Mouse (Mus musculus) forebrain, embryonic 16.5 days (tissue): ENCODE measurements around the gene Arhgap44. TPM values are rescaled to one million over a fixed set of nuclear protein-coding genes. Genes with fewer than 3 reads are reported as not detected.

Source experiments
- ATAC-seq: fragments of 200-750 bp; cut with Nextera tagmentation; 2 replicates; pipeline ENCODE4 v1.8.0; 2017; ENCODE audit warnings: mild to moderate bottlenecking, moderate library complexity
- H3K27ac ChIP-seq: fragments of 300-500 bp; sonication (generic); 2 replicates; pipeline ENCODE4 v1.5.1; 2014; ENCODE audit warnings: low read length, control low read depth
- H3K27me3 ChIP-seq: fragments of 300-500 bp; sonication (generic); replicated peaks from 2 replicates; pipeline ENCODE4 v1.6.1; 2014; ENCODE audit warnings: low read length; ENCODE audit not compliant: control insufficient read depth, insufficient read depth
- H3K36me3 ChIP-seq: fragments of 300-500 bp; sonication (generic); 2 replicates; pipeline ENCODE4 v1.6.1; 2014; ENCODE audit not compliant: control insufficient read depth, insufficient read depth
- H3K4me1 ChIP-seq: fragments of 300-500 bp; sonication (generic); replicated peaks from 2 replicates; pipeline ENCODE4 v1.6.1; 2014; ENCODE audit warnings: low read length; ENCODE audit not compliant: control insufficient read depth, insufficient read depth
- H3K4me2 ChIP-seq: fragments of 300-500 bp; sonication (generic); 2 replicates; pipeline ENCODE4 v1.6.1; 2014; ENCODE audit warnings: mild to moderate bottlenecking, low read length, control low read depth
- H3K4me3 ChIP-seq: fragments of 300-500 bp; sonication (generic); replicated peaks from 2 replicates; pipeline ENCODE4 v1.5.1; 2014; ENCODE audit warnings: mild to moderate bottlenecking, low read length, control low read depth
- H3K9ac ChIP-seq: fragments of 300-500 bp; sonication (generic); replicated peaks from 2 replicates; pipeline ENCODE4 v1.6.1; 2014; ENCODE audit warnings: low read depth, low read length, control low read depth
- H3K9me3 ChIP-seq: fragments of 300-500 bp; sonication (generic); 2 replicates; pipeline ENCODE4 v1.6.1; 2016; ENCODE audit warnings: low read length; ENCODE audit not compliant: control insufficient read depth
- WGBS: fragments of 180-500 bp; shearing (Covaris S2); extraction: QIAGEN DNeasy Blood & Tissue Kit; methylation state at CpG from one replicate; pipeline ENCODE4 v1.1.7; 2014; 5-methylcytosine and 5-hydroxymethylcytosine counted together
- polyA plus RNA-seq: library from polyadenylated mRNA; unstranded; fragments of >200 nt; fragmentation: Nextera tagmentation; extraction: Ambion mirVana; gene quantifications from 2 replicates; pipeline ENCODE4 v1.2.1, GENCODE M21; 2015

Gene Arhgap44
- polyA plus RNA-seq, 1 experiment from 2014 or later, result 12.4 TPM

DNA sequence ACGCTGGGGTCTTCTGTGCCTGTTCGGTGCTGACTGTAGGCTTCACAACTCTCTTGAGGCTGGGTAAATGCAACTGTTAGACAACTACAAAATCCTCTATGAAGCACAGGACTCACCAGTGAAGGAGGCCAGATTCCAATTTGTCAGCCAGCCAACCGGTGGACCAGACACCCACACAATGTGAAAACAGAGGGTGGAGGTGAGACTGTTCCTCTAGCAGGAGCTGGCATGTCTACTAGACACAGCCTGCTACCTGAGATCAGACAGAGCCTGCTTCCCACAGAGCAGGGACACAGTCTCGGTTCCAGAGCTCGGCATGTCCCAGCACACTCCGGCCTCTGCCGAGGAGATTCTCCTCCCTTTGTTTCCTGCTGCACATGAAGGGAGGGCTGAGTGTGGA is 113.7 kb downstream of the Arhgap44 start:
- WGBS, result 81% methylated on average over 7 of the region's 7 CpGs
- H3K4me2 ChIP-seq, result no peak overlapping the region
- no peaks in the 10 kb centered on the region for H3K9me3 ChIP-seq
- H3K4me1 ChIP-seq, result no peaks in the 10 kb centered on the region
- H3K4me3 ChIP-seq, result no peak overlapping the region
- H3K9ac ChIP-seq, result no peak overlapping the region
- no peak overlapping the region for H3K27ac ChIP-seq
- no peak for ATAC-seq
- no peaks in the 10 kb centered on the region for H3K27me3 ChIP-seq
- no peaks in the 10 kb centered on the region for H3K36me3 ChIP-seq

- peaks cover 3% of the 10 kb centered on the region; the same call in 1 of the 2 replicates for H3K4me1 ChIP-seq
- no peak overlapping the region for H3K9ac ChIP-seq
- WGBS, result 53% methylated on average over 6 of the region's 6 CpGs
- no peak overlapping the region for H3K4me3 ChIP-seq
- no peaks in the 10 kb centered on the region for H3K9me3 ChIP-seq
- ATAC-seq, result no peak
- H3K27ac ChIP-seq, result no peak overlapping the region
- H3K36me3 ChIP-seq, result no peaks in the 10 kb centered on the region
- no peaks in the 10 kb centered on the region for H3K27me3 ChIP-seq
- no peak overlapping the region for H3K4me2 ChIP-seq
Observed at GRCm38 (mm10) chr11:65040556-65040955, 122.2 kb downstream of the Arhgap44 start.

- ATAC-seq, result no peak
- no peak overlapping the region for H3K9ac ChIP-seq
- H3K4me1 ChIP-seq, result peaks cover 3% of the 10 kb centered on the region; the same call in 1 of the 2 replicates
- no peak overlapping the region for H3K4me2 ChIP-seq
- no peak overlapping the region for H3K4me3 ChIP-seq
- 0 out of 2 replicates have a peak, but pooled peaks cover 2% of the 10 kb centered on the region for H3K36me3 ChIP-seq
- no peak overlapping the region for H3K27ac ChIP-seq
- H3K27me3 ChIP-seq, result no peaks in the 10 kb centered on the region
- H3K9me3 ChIP-seq, result no peaks in the 10 kb centered on the region
- WGBS, result 46% methylated on average over 12 of the region's 12 CpGs
Observed at GRCm38 (mm10) chr11:65039517-65040095, 123.2 kb downstream of the Arhgap44 start.

GRCm38 (mm10) chr11:65038996-65039395 is 123.8 kb downstream of the Arhgap44 start:
- no peak overlapping the region for H3K9ac ChIP-seq
- ATAC-seq, result no peak

GRCm38 (mm10) chr11:65032221-65032620 is 130.5 kb downstream of the Arhgap44 start:
- Histone ChIP-seq H3K27ac (no peak overlapping the region), H3K36me3 (peaks cover 5% of the 10 kb centered on the region; the same call in 1 of the 2 replicates), H3K4me2 (no peak overlapping the region), H3K4me3 (no peak overlapping the region), H3K27me3 (no peaks in the 10 kb centered on the region), H3K9ac (no peak overlapping the region), H3K4me1 (no peaks in the 10 kb centered on the region), H3K9me3 (no peaks in the 10 kb centered on the region)
- ATAC-seq, result no peak
- 99% methylated on average over 7 of the region's 7 CpGs for WGBS

More at GRCm38 (mm10) chr11:65038996-65039395, 123.8 kb downstream of the Arhgap44 start:
- Histone ChIP-seq H3K27ac (no peak overlapping the region), H3K4me3 (no peak overlapping the region), H3K9me3 (no peaks in the 10 kb centered on the region), H3K4me1 (peaks cover 3% of the 10 kb centered on the region; the same call in 1 of the 2 replicates), H3K27me3 (no peaks in the 10 kb centered on the region), H3K36me3 (0 out of 2 replicates have a peak, but pooled peaks cover 2% of the 10 kb centered on the region), H3K4me2 (no peak overlapping the region)
- 64% methylated on average over 2 of the region's 2 CpGs for WGBS

- no peaks in the 10 kb centered on the region for H3K4me1 ChIP-seq
- H3K27me3 ChIP-seq, result no peaks in the 10 kb centered on the region
- WGBS, result 79% methylated on average over 1 of the region's 1 CpGs
- no peak overlapping the region for H3K4me3 ChIP-seq
- H3K9me3 ChIP-seq, result no peaks in the 10 kb centered on the region
- H3K4me2 ChIP-seq, result no peak overlapping the region
- no peak for ATAC-seq
- H3K27ac ChIP-seq, result no peak overlapping the region
- H3K36me3 ChIP-seq, result peaks cover 4% of the 10 kb centered on the region; the same call in 1 of the 2 replicates
- no peak overlapping the region for H3K9ac ChIP-seq
Observed at GRCm38 (mm10) chr11:65030201-65030600, 132.6 kb downstream of the Arhgap44 start.

DNA sequence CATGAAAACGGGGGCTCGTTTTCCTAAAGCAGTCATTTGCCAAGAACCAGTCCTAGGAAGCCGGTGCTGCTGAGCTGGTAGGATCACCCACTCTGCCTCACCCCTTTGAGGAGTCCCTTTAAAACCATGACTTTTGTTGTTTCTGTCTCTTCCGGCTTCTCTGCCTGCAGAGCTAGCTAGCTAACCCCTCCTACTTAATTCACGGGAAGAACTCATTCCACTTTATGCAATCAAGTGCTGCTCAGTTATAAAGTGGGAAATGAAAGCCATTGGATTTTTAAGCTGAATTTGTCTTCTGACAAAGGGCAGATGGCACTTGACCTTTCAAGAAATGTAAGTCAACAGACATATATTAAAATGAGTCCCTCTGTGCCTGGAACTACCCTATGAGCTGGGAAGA is 134.7 kb downstream of the Arhgap44 start:
- Histone ChIP-seq H3K4me3 (no peak overlapping the region), H3K27ac (no peak overlapping the region), H3K36me3 (peaks cover 3% of the 10 kb centered on the region; the same call in 1 of the 2 replicates), H3K27me3 (no peaks in the 10 kb centered on the region), H3K9me3 (no peaks in the 10 kb centered on the region), H3K4me2 (no peak overlapping the region), H3K9ac (no peak overlapping the region), H3K4me1 (no peaks in the 10 kb centered on the region)
- no peak for ATAC-seq
- WGBS, result 70% methylated on average over 5 of the region's 5 CpGs

DNA sequence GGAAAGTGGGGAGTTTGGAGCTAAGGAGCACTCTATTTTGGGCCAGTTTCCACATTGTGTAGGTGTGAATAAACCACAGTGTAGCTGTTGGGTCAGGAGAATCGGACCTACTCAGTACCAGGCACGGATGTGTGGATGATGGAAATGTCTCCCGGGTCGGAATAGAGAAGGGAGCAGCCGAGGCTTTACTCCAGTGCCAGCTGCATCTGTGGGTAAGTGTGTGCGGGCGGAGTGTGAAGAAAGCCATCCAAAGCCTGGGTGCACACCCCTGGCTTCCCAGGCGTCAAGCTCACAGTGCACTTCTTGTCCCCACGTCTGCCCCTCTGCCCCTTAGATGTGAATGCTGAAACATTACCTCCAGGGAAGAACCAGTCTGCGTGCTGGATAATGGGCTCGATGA is 140.0 kb downstream of the Arhgap44 start:
- WGBS, result 94% methylated on average over 11 of the region's 11 CpGs
- Histone ChIP-seq H3K36me3 (no peaks in the 10 kb centered on the region), H3K9ac (no peak overlapping the region), H3K4me1 (no peaks in the 10 kb centered on the region), H3K9me3 (no peaks in the 10 kb centered on the region), H3K27ac (no peak overlapping the region), H3K27me3 (no peaks in the 10 kb centered on the region), H3K4me3 (no peak overlapping the region), H3K4me2 (no peak overlapping the region)
- ATAC-seq, result no peak

DNA sequence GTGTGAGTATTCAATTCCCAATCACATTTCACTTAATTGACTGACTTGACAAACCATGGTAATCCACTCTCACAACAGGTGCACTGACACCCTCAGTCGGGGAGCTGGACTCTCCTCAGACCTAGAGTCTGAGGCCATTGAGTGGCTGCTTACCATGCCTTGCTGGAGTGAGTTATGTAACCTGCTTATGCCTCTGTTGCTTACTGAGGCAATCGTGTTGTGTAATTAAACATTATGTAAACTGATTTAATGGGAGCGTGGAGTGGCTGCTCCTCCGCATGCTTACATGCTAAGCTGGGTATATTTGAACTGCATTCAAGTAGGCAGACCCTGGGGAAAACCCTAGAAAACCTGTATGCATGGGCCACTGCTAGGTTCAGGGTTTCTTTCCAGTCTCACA is 142.0 kb downstream of the Arhgap44 start:
- no peaks in the 10 kb centered on the region for H3K27me3 ChIP-seq
- no peak overlapping the region for H3K4me3 ChIP-seq
- ATAC-seq, result no peak
- no peaks in the 10 kb centered on the region for H3K9me3 ChIP-seq
- no peak overlapping the region for H3K9ac ChIP-seq
- no peaks in the 10 kb centered on the region for H3K36me3 ChIP-seq
- H3K4me2 ChIP-seq, result no peak overlapping the region
- 93% methylated on average over 4 of the region's 4 CpGs for WGBS
- no peaks in the 10 kb centered on the region for H3K4me1 ChIP-seq
- no peak overlapping the region for H3K27ac ChIP-seq

DNA sequence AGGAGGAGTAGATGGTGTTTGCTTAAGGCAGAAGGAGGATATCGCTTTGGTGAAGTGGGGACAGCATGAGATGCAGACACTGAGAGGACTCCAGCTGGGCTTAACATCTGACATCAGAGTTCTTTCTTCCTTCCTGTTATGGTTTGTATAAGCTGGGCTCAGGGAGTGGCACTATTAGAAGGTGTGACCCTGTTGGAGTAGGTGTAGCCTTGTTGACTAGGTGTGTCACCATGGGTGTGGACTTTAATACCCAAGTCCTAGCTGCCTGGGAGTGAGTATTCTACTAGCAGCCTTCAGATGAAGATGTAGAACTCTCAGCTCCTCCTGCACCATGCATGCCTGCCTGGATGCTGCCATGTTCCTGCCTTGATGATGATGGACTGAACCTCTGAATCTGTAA is 146.0 kb downstream of the Arhgap44 start:
- H3K27ac ChIP-seq, result no peak overlapping the region
- no peaks in the 10 kb centered on the region for H3K9me3 ChIP-seq
- H3K4me1 ChIP-seq, result no peaks in the 10 kb centered on the region
- ATAC-seq, result no peak
- H3K9ac ChIP-seq, result no peak overlapping the region
- no peaks in the 10 kb centered on the region for H3K36me3 ChIP-seq
- H3K4me2 ChIP-seq, result no peak overlapping the region
- 90% methylated on average over 1 of the region's 1 CpGs for WGBS
- no peak overlapping the region for H3K4me3 ChIP-seq
- no peaks in the 10 kb centered on the region for H3K27me3 ChIP-seq
